Mouse (Mus musculus): Measurements from ENCODE around the gene Rab40c.

DNA sequence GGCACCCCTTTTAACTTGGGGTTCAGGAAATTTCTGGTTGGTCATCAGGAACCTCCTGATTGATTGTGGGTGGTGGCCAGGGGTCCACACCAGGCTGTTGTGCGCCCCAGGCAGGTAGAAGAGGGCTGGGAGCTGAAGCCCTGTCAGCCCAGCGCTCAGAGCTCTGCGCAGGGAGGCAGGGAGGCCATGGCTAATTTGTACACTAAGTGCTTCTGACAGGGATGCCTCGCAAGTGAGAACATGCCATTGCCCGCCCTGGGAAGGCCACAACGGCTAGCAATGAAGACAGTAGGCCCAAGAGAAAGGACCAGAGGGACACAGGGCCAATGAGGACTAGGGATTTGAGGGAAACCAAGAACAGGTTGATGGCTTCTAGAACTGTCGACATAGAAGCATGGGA lies 37.1 kb upstream of the Rab40c start:
- TF ChIP-seq CTCF (IDR thresholded peaks at IDR 0.05; ENCODE audit: extremely low read depth, insufficient read length, insufficient replicate concordance, low read depth, low read length) (no peak), POLR2A (IDR thresholded peaks at IDR 0.05; ENCODE audit: low read depth, low read length) (no peak)
